Comparison of ENCODE assay signal across 10 mouse cellular contexts in genomic region chr16:32163392-32163791, GRCm38 (mm10). TPM values are rescaled to one million over a fixed set of nuclear protein-coding genes. Genes with fewer than 3 reads are reported as not detected.
DNase-seq lines count a peak whose midpoint lies in the region; ATAC-seq lines count a peak whose summit lies in the region.
"Had no signal": no experiment of that assay in that cellular context is flagged by ENCODE, and none has a peak within 500 bp of the region (broad histone marks: within the 10 kb centered on the region; RNA-seq: fewer than 3 reads in every experiment).

No protein-coding gene starts in this region.

- peak; percentile 38 for ATAC-seq in kidney, embryonic 15.5 days (replicated peaks; ENCODE audit: low FRiP score)

- peak overlapping the region; percentile 79 for H3K4me2 ChIP-seq in kidney, embryonic 15.5 days
- H3K4me2 ChIP-seq: forebrain, embryonic 12.5 days had no signal

- no peaks in the 10 kb centered on the region for H3K36me3 ChIP-seq in kidney, embryonic 15.5 days
- H3K36me3 ChIP-seq in macrophage (ENCODE audit: inconsistent target), result peaks cover 8% of the 10 kb centered on the region; the same call in 1 of the 2 replicates
- H3K36me3 ChIP-seq: forebrain, embryonic 12.5 days; limb, embryonic 12.5 days had no signal

- H3K4me1 ChIP-seq in kidney, embryonic 15.5 days, result peaks cover 25% of the 10 kb centered on the region

- H3K9ac ChIP-seq in kidney, embryonic 15.5 days, result peak overlapping the region; percentile 26; the same call in 1 of the 2 replicates
- H3K9ac ChIP-seq: forebrain, embryonic 12.5 days; limb, embryonic 12.5 days had no signal

- peak; percentile 51 for DNase-seq in kidney, adult 9 months
- no peak for DNase-seq in kidney, adult 11 months
- peak; percentile 58 for DNase-seq in thymus, postnatal 14 days
- DNase-seq in frontal cortex, postnatal 36 days (ENCODE audit: low spot score in 2 of 2), result no peak
- DNase-seq in adrenal gland, postnatal 36 days, result no peak
- DNase-seq in cerebellum, postnatal 10 days, result no peak

- no peak overlapping the region for H3K27ac ChIP-seq in kidney, embryonic 15.5 days
- peak overlapping the region; percentile 100 for H3K27ac ChIP-seq in macrophage
- H3K27ac ChIP-seq: forebrain, embryonic 12.5 days; limb, embryonic 12.5 days had no signal

- H3K79me2 ChIP-seq in macrophage (ENCODE audit: inconsistent target), result peaks cover 95% of the 10 kb centered on the region

- WGBS in kidney, embryonic 15.5 days, result 45% methylated on average over 4 of the region's 4 CpGs
- 0% methylated on average over 4 of the region's 4 CpGs for WGBS in macrophage (ENCODE audit: missing documents)

- H3K9me3 ChIP-seq in kidney, embryonic 15.5 days (replicated peaks), result no peaks in the 10 kb centered on the region
- H3K9me3 ChIP-seq: forebrain, embryonic 12.5 days; limb, embryonic 12.5 days had no signal

- peaks cover 8% of the 10 kb centered on the region; the same call in 1 of the 2 replicates for H3K27me3 ChIP-seq in kidney, embryonic 15.5 days

- 0 out of 2 replicates have a peak overlapping the region, but pooled peaks have one; percentile 50 for H3K4me3 ChIP-seq in kidney, embryonic 15.5 days (replicated peaks)
- H3K4me3 ChIP-seq in macrophage (ENCODE audit: inconsistent target), result peak overlapping the region; percentile 97
- H3K4me3 ChIP-seq: forebrain, embryonic 12.5 days; limb, embryonic 12.5 days had no signal

RNA-seq across cellular contexts. Expression of gene Nrros, which starts 2.0 kb away (rescaled TPM):
- 17.7 and 17.8 TPM in 2 replicates for polyA plus RNA-seq in kidney, embryonic 15.5 days (2015; fragmentation: Nextera tagmentation; extraction: Ambion mirVana)
- total RNA-seq in macrophage (2018; cell fraction: chromatin; rRNA removed), result 1,000 to 10,000 TPM in 3 of 26 experiments, 100 to 1,000 TPM in 23; 132 to 1,171 (median 355) TPM
- 100 to 1,000 TPM; 175 to 537 (median 329) TPM for total RNA-seq in macrophage (2018; cell fraction: cytosol; rRNA removed)
- total RNA-seq in macrophage (2018; cell fraction: nucleus; rRNA removed), result 1,000 to 10,000 TPM in 5 of 26 experiments, 100 to 1,000 TPM in 21; 236 to 1,699 (median 464) TPM
- 133 to 329 TPM (median 277 TPM) in 3 replicates for polyA plus RNA-seq in macrophage (2018)
- total RNA-seq in adrenal gland, postnatal 36 days (2021), result 1 to 10 TPM; 5.3 to 8.2 TPM

RNA-seq across cellular contexts. Expression of gene Bex6, which starts 16.2 kb away (rescaled TPM):
- polyA plus RNA-seq in kidney, embryonic 15.5 days (2015; fragmentation: Nextera tagmentation; extraction: Ambion mirVana), result not detected in 2 replicates
- under 1 TPM in 1 of 26 experiments, not detected in 25; 0.99 TPM for total RNA-seq in macrophage (2018; cell fraction: chromatin; rRNA removed)
- total RNA-seq in macrophage (2018; cell fraction: cytosol; rRNA removed), result 1 to 10 TPM in 1 of 26 experiments, under 1 TPM in 24, not detected in 1; 0.14 to 1.2 (median 0.43) TPM
- not detected for total RNA-seq in macrophage (2018; cell fraction: nucleus; rRNA removed)
- polyA plus RNA-seq in macrophage (2018), result 0.64 to 0.83 TPM (median 0.74 TPM) in 3 replicates
- not detected for total RNA-seq in adrenal gland, postnatal 36 days (2021)
- polyA plus RNA-seq: forebrain, embryonic 12.5 days; limb, embryonic 12.5 days had no signal

Comparison
In these comparisons a context has a peak if more than half of its experiments do, and no peak if none do; other contexts are left out.
1. DNase-seq: peak in kidney, adult 9 months (single experiment) and thymus, postnatal 14 days (single experiment); none in kidney, adult 11 months (single experiment), frontal cortex, postnatal 36 days (0 of 2), adrenal gland, postnatal 36 days (0 of 2) and cerebellum, postnatal 10 days (0 of 2).